Mouse (Mus musculus) intestine, postnatal 0 days (tissue): Measurements from ENCODE around the gene Ccdc60. TPM values are rescaled to one million over a fixed set of nuclear protein-coding genes. Genes with fewer than 3 reads are reported as not detected.
A peak's percentile ranks its signal among the peaks of the same experiment; 100 is the strongest.

Source experiments
- ATAC-seq: fragments of 200-750 bp; cut with Nextera tagmentation; 2 replicates; pipeline ENCODE4 v1.8.0; 2017; ENCODE audit warnings: mild to moderate bottlenecking, moderate TSS enrichment, moderate library complexity
- H3K27ac ChIP-seq: fragments of 300-500 bp; sonication (generic); 2 replicates; pipeline ENCODE4 v1.5.1; 2014; ENCODE audit warnings: mild to moderate bottlenecking, low read depth, low read length, moderate library complexity
- H3K27me3 ChIP-seq: fragments of 300-500 bp; sonication (generic); replicated peaks from 2 replicates; pipeline ENCODE4 v1.6.1; 2014; ENCODE audit warnings: low read length, mixed read lengths; ENCODE audit not compliant: control insufficient read depth, insufficient read depth
- H3K36me3 ChIP-seq: fragments of 300-500 bp; sonication (generic); 2 replicates; pipeline ENCODE4 v1.6.1; 2014; ENCODE audit warnings: mild to moderate bottlenecking, moderate library complexity; ENCODE audit not compliant: control insufficient read depth, insufficient read depth
- H3K4me1 ChIP-seq: fragments of 300-500 bp; sonication (generic); replicated peaks from 2 replicates; pipeline ENCODE4 v1.6.1; 2014; ENCODE audit warnings: antibody characterized with exemption, low read length, mixed read lengths; ENCODE audit not compliant: control insufficient read depth, insufficient read depth
- H3K4me2 ChIP-seq: fragments of 300-500 bp; sonication (generic); replicated peaks from 2 replicates; pipeline ENCODE4 v1.6.1; 2014; ENCODE audit warnings: low read depth, mild to moderate bottlenecking, moderate library complexity
- H3K4me3 ChIP-seq: fragments of 300-500 bp; sonication (generic); 2 replicates; pipeline ENCODE4 v1.5.1; 2014; ENCODE audit warnings: low read depth, low read length
- H3K9ac ChIP-seq: fragments of 300-500 bp; sonication (generic); 2 replicates; pipeline ENCODE4 v1.6.1; 2014; ENCODE audit warnings: mild to moderate bottlenecking, low read depth, low read length
- H3K9me3 ChIP-seq: fragments of 300-500 bp; sonication (generic); 2 replicates; pipeline ENCODE4 v1.6.1; 2016; ENCODE audit warnings: mixed run types; ENCODE audit not compliant: control insufficient read depth
- CTCF ChIP-seq: sonication (generic); IDR thresholded peaks from 2 replicates; pipeline ENCODE4 v1.5.1; 2016; ENCODE audit warnings: low read depth, mild to moderate bottlenecking, control low read depth, antibody characterized with exemption, moderate library complexity
- WGBS: fragments of 180-500 bp; shearing (Covaris S2); extraction: QIAGEN DNeasy Blood & Tissue Kit; methylation state at CpG from one replicate; pipeline ENCODE4 v1.1.7; 2014; 5-methylcytosine and 5-hydroxymethylcytosine counted together
- polyA plus RNA-seq: library from polyadenylated mRNA; unstranded; fragments of >200 nt; fragmentation: Nextera tagmentation; extraction: Ambion mirVana; gene quantifications from 2 replicates; pipeline ENCODE4 v1.2.1, GENCODE M21; 2015

Ccdc60 gene
- polyA plus RNA-seq, 1 experiment from 2014 or later = 0.77 TPM

- Histone ChIP-seq H3K4me1 (no peaks in the 10 kb centered on the region), H3K4me2 (no peak overlapping the region), H3K36me3 (no peaks in the 10 kb centered on the region), H3K27ac (no peak overlapping the region), H3K9me3 (no peaks in the 10 kb centered on the region), H3K27me3 (no peaks in the 10 kb centered on the region), H3K9ac (no peak overlapping the region), H3K4me3 (no peak overlapping the region)
- no peak for TF ChIP-seq CTCF
- ATAC-seq = no peak
- 64% methylated on average over 12 of the region's 12 CpGs for WGBS
These were observed 144.1 kb downstream of the Ccdc60 start for GRCm38 (mm10) chr5:116144711-116145110.

GRCm38 (mm10) chr5:116140682-116141081 lies 148.1 kb downstream of the Ccdc60 start:
- no peak overlapping the region for H3K27ac ChIP-seq
- no peaks in the 10 kb centered on the region for H3K27me3 ChIP-seq
- WGBS = 68% methylated on average over 2 of the region's 2 CpGs
- no peaks in the 10 kb centered on the region for H3K4me1 ChIP-seq
- no peak for TF ChIP-seq CTCF
- H3K4me3 ChIP-seq = no peak overlapping the region
- no peak overlapping the region for H3K9ac ChIP-seq
- H3K9me3 ChIP-seq = no peaks in the 10 kb centered on the region
- ATAC-seq = no peak
- H3K4me2 ChIP-seq = no peak overlapping the region
- no peaks in the 10 kb centered on the region for H3K36me3 ChIP-seq

- Histone ChIP-seq H3K9me3 (no peaks in the 10 kb centered on the region), H3K27me3 (no peaks in the 10 kb centered on the region), H3K4me1 (no peaks in the 10 kb centered on the region), H3K9ac (no peak overlapping the region), H3K4me2 (no peak overlapping the region), H3K4me3 (no peak overlapping the region), H3K36me3 (no peaks in the 10 kb centered on the region), H3K27ac (no peak overlapping the region)
- TF ChIP-seq CTCF = peak; percentile 94
- ATAC-seq = no peak
- WGBS = 12% methylated on average over 11 of the region's 11 CpGs
These were observed 165.4 kb downstream of the Ccdc60 start for GRCm38 (mm10) chr5:116123344-116123743.

- WGBS = 41% methylated on average over 9 of the region's 9 CpGs
- H3K4me2 ChIP-seq = no peak overlapping the region
- H3K9ac ChIP-seq = no peak overlapping the region
- ATAC-seq = no peak
- H3K27ac ChIP-seq = no peak overlapping the region
- H3K27me3 ChIP-seq = no peaks in the 10 kb centered on the region
- peak; percentile 92 for TF ChIP-seq CTCF
- no peaks in the 10 kb centered on the region for H3K36me3 ChIP-seq
- no peaks in the 10 kb centered on the region for H3K4me1 ChIP-seq
- H3K4me3 ChIP-seq = no peak overlapping the region
- no peaks in the 10 kb centered on the region for H3K9me3 ChIP-seq
These were observed 172.2 kb downstream of the Ccdc60 start for GRCm38 (mm10) chr5:116116567-116116966.

- no peaks in the 10 kb centered on the region for H3K4me1 ChIP-seq
- H3K27me3 ChIP-seq = no peaks in the 10 kb centered on the region
- no peak overlapping the region for H3K4me2 ChIP-seq
- no peak overlapping the region for H3K4me3 ChIP-seq
- H3K9me3 ChIP-seq = no peaks in the 10 kb centered on the region
- no peak for ATAC-seq
- H3K36me3 ChIP-seq = no peaks in the 10 kb centered on the region
- no peak overlapping the region for H3K9ac ChIP-seq
- no peak overlapping the region for H3K27ac ChIP-seq
- 29% methylated on average over 4 of the region's 4 CpGs for WGBS
- TF ChIP-seq CTCF = no peak
These were observed 172.7 kb downstream of the Ccdc60 start for GRCm38 (mm10) chr5:116116110-116116509.

- Histone ChIP-seq H3K36me3 (no peaks in the 10 kb centered on the region), H3K4me1 (no peaks in the 10 kb centered on the region), H3K4me2 (no peak overlapping the region), H3K27ac (no peak overlapping the region), H3K4me3 (no peak overlapping the region), H3K27me3 (no peaks in the 10 kb centered on the region), H3K9ac (no peak overlapping the region), H3K9me3 (no peaks in the 10 kb centered on the region)
- WGBS = 59% methylated on average over 14 of the region's 14 CpGs
- no peak for TF ChIP-seq CTCF
- no peak for ATAC-seq
These were observed 173.5 kb downstream of the Ccdc60 start for GRCm38 (mm10) chr5:116115071-116115834.
